Mouse (Mus musculus): Measurements from ENCODE around the gene Olfr1290. TPM values are rescaled to one million over a fixed set of nuclear protein-coding genes. Genes with fewer than 3 reads are reported as not detected.

The Olfr1290 gene
- not detected in 2 replicates for polyA plus RNA-seq (2016; fragmentation: Nextera tagmentation; extraction: Ambion mirVana)

- no peak within 1 kb of the TSS for H3K9ac ChIP-seq (replicated peaks)
- no peak for ATAC-seq (ENCODE audit: low FRiP score, low read depth)
- WGBS: 86% methylated on average over 5 of the region's 5 CpGs
- H3K4me2 ChIP-seq (replicated peaks): no peak within 1 kb of the TSS
- H3K27me3 ChIP-seq: no peaks in the 10 kb centered on the region
- H3K27ac ChIP-seq (replicated peaks): no peak within 1 kb of the TSS
- no peaks in the 10 kb centered on the region for H3K36me3 ChIP-seq
- H3K9me3 ChIP-seq: no peaks in the 10 kb centered on the region
- H3K4me1 ChIP-seq: no peaks in the 10 kb centered on the region
- H3K4me3 ChIP-seq: no peak within 1 kb of the TSS
Measured at GRCm38 (mm10) chr2:111493729-111494128, at the start of gene Olfr1290. TSS of gene Olfr1290 (minus strand) at chr2:111493829.

GRCm38 (mm10) chr2:111540191-111540590, 46.6 kb upstream of the Olfr1290 start, which contains the start of gene Olfr1294:
TSS of gene Olfr1294 (minus strand) at chr2:111540291.
- Histone ChIP-seq H3K4me3 (no peak within 1 kb of the TSS), H3K4me2 (replicated peaks) (no peak within 1 kb of the TSS), H3K36me3 (no peaks in the 10 kb centered on the region), H3K9ac (replicated peaks) (no peak within 1 kb of the TSS), H3K27ac (replicated peaks) (no peak within 1 kb of the TSS), H3K27me3 (no peaks in the 10 kb centered on the region), H3K9me3 (no peaks in the 10 kb centered on the region), H3K4me1 (no peaks in the 10 kb centered on the region)
- 57% methylated on average over 1 of the region's 1 CpGs for WGBS
- ATAC-seq (ENCODE audit: low FRiP score, low read depth): no peak

- no peak within 1 kb of the TSS for H3K9ac ChIP-seq (replicated peaks)
- no peak within 1 kb of the TSS for H3K4me3 ChIP-seq
- 0 out of 2 replicates have a peak, but pooled peaks cover 3% of the 10 kb centered on the region for H3K9me3 ChIP-seq
- WGBS: 98% methylated on average over 1 of the region's 1 CpGs
- H3K36me3 ChIP-seq: no peaks in the 10 kb centered on the region
- H3K4me1 ChIP-seq: no peaks in the 10 kb centered on the region
- no peak for ATAC-seq (ENCODE audit: low FRiP score, low read depth)
- no peak within 1 kb of the TSS for H3K27ac ChIP-seq (replicated peaks)
- no peak within 1 kb of the TSS for H3K4me2 ChIP-seq (replicated peaks)
- no peaks in the 10 kb centered on the region for H3K27me3 ChIP-seq
Measured at GRCm38 (mm10) chr2:111524903-111525302, 31.3 kb upstream of the Olfr1290 start, which contains the start of gene Olfr1293-ps. TSS of gene Olfr1293-ps (plus strand) at chr2:111525203.

- no peak for ATAC-seq (ENCODE audit: low FRiP score, low read depth)
- Histone ChIP-seq H3K27ac (replicated peaks) (no peak overlapping the region), H3K4me3 (no peak overlapping the region), H3K9ac (replicated peaks) (no peak overlapping the region), H3K9me3 (0 out of 2 replicates have a peak, but pooled peaks cover 8% of the 10 kb centered on the region), H3K36me3 (no peaks in the 10 kb centered on the region), H3K4me1 (no peaks in the 10 kb centered on the region), H3K27me3 (no peaks in the 10 kb centered on the region), H3K4me2 (replicated peaks) (no peak overlapping the region)
- 88% methylated on average over 10 of the region's 10 CpGs for WGBS
Measured at GRCm38 (mm10) chr2:111517451-111517850, 23.8 kb upstream of the Olfr1290 start.

- Histone ChIP-seq H3K9ac (replicated peaks) (no peak within 1 kb of the TSS), H3K4me2 (replicated peaks) (no peak within 1 kb of the TSS), H3K9me3 (no peaks in the 10 kb centered on the region), H3K4me1 (no peaks in the 10 kb centered on the region), H3K27me3 (no peaks in the 10 kb centered on the region), H3K36me3 (no peaks in the 10 kb centered on the region), H3K4me3 (no peak within 1 kb of the TSS), H3K27ac (replicated peaks) (no peak within 1 kb of the TSS)
- WGBS: 90% methylated on average over 3 of the region's 3 CpGs
- no peak for ATAC-seq (ENCODE audit: low FRiP score, low read depth)
Measured at GRCm38 (mm10) chr2:111496880-111497279, 3.3 kb upstream of the Olfr1290 start, which contains the start of gene Olfr1291-ps1. TSS of gene Olfr1291-ps1 (plus strand) at chr2:111497180.

DNA sequence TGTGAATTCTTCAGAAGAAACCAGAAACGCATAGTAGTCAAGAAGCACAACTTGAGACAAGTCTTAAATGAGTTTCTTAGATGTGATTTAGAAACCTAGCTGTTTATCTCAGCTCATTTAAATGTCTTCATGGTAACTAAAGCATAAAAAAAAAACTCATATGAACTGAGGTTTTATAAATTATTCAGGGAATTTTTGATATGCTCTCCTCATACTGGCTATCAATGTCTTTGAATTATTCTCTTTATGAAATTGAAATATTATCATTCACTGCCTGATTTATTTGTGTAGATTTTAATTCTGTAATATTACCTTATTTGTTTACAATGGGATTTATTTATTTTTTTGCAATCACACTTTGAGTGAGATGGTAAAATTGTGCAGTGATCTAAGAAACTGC, 13.1 kb downstream of the Olfr1290 start, which contains the start of gene Olfr1289:
TSS of gene Olfr1289 (plus strand) at position 301 of the 400 bp plus-strand sequence.
- 88% methylated on average over 1 of the region's 1 CpGs for WGBS

GRCm38 (mm10) chr2:111473801-111474200, 19.8 kb downstream of the Olfr1290 start, which contains the start of gene Olfr1288:
TSS of gene Olfr1288 (plus strand) at chr2:111474101.
- Histone ChIP-seq H3K4me1 (no peaks in the 10 kb centered on the region), H3K27ac (replicated peaks) (no peak within 1 kb of the TSS), H3K4me2 (replicated peaks) (no peak within 1 kb of the TSS), H3K4me3 (no peak within 1 kb of the TSS), H3K9me3 (no peaks in the 10 kb centered on the region), H3K27me3 (no peaks in the 10 kb centered on the region), H3K36me3 (no peaks in the 10 kb centered on the region), H3K9ac (replicated peaks) (no peak within 1 kb of the TSS)
- ATAC-seq (ENCODE audit: low FRiP score, low read depth): no peak
- WGBS: 89% methylated on average over 1 of the region's 1 CpGs

More for the DNA sequence above, 13.1 kb downstream of the Olfr1290 start, which contains the start of gene Olfr1289:
- Histone ChIP-seq H3K4me3 (no peak within 1 kb of the TSS), H3K27me3 (no peaks in the 10 kb centered on the region), H3K4me2 (replicated peaks) (no peak within 1 kb of the TSS), H3K4me1 (no peaks in the 10 kb centered on the region), H3K9ac (replicated peaks) (no peak within 1 kb of the TSS), H3K9me3 (no peaks in the 10 kb centered on the region), H3K27ac (replicated peaks) (no peak within 1 kb of the TSS), H3K36me3 (no peaks in the 10 kb centered on the region)
- ATAC-seq (ENCODE audit: low FRiP score, low read depth): no peak

DNA sequence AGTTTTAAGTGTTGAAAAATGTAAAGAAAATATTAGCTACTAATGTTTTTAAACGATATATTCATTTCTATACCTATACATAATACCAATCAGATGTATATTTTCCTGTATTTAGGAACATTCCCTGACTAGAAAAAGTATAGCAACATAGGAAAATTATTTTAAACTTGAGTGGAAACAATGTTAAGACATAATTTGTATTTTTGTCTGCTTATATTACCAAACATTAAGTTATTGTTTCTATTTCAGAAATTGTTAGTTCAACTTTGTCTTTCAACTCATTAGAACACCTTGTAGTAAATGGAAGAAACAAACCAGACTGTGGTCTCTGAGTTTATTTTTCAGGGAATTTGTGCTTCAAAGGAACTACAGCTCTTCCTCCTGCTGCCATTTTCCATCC, 44.8 kb downstream of the Olfr1290 start, which contains the start of gene Olfr1287:
TSS of gene Olfr1287 (plus strand) at position 301 of the 400 bp plus-strand sequence.
- no peak within 1 kb of the TSS for H3K4me3 ChIP-seq
- no peak within 1 kb of the TSS for H3K4me2 ChIP-seq (replicated peaks)
- no peak within 1 kb of the TSS for H3K9ac ChIP-seq (replicated peaks)
- H3K4me1 ChIP-seq: no peaks in the 10 kb centered on the region
- ATAC-seq (ENCODE audit: low FRiP score, low read depth): no peak
- H3K9me3 ChIP-seq: no peaks in the 10 kb centered on the region
- no peaks in the 10 kb centered on the region for H3K27me3 ChIP-seq
- no peak within 1 kb of the TSS for H3K27ac ChIP-seq (replicated peaks)
- 72% methylated on average over 1 of the region's 1 CpGs for WGBS
- no peaks in the 10 kb centered on the region for H3K36me3 ChIP-seq

Other genes with a start within 250 kb of the Olfr1290 start
- not detected in 2 replicates for gene Olfr1276, start 239.3 kb downstream of the Olfr1290 start, polyA plus RNA-seq (2016; fragmentation: Nextera tagmentation; extraction: Ambion mirVana)
- not detected in 2 replicates for gene Olfr1277, start 219.7 kb downstream of the Olfr1290 start, polyA plus RNA-seq (2016; fragmentation: Nextera tagmentation; extraction: Ambion mirVana)
- gene Olfr1278, start 203.7 kb downstream of the Olfr1290 start, polyA plus RNA-seq (2016; fragmentation: Nextera tagmentation; extraction: Ambion mirVana): not detected in 2 replicates
- not detected in 2 replicates for gene Olfr1279, start 193.2 kb downstream of the Olfr1290 start, polyA plus RNA-seq (2016; fragmentation: Nextera tagmentation; extraction: Ambion mirVana)
- not detected in 2 replicates for gene Olfr1280, start 179.8 kb downstream of the Olfr1290 start, polyA plus RNA-seq (2016; fragmentation: Nextera tagmentation; extraction: Ambion mirVana)
- gene Olfr1281, start 167.3 kb downstream of the Olfr1290 start, polyA plus RNA-seq (2016; fragmentation: Nextera tagmentation; extraction: Ambion mirVana): not detected in 2 replicates
- not detected in 2 replicates for gene Olfr1282, start 157.8 kb downstream of the Olfr1290 start, polyA plus RNA-seq (2016; fragmentation: Nextera tagmentation; extraction: Ambion mirVana)
- not detected in 2 replicates for gene Olfr1283, start 127.0 kb downstream of the Olfr1290 start, polyA plus RNA-seq (2016; fragmentation: Nextera tagmentation; extraction: Ambion mirVana)
- gene Olfr1284, start 118.3 kb downstream of the Olfr1290 start, polyA plus RNA-seq (2016; fragmentation: Nextera tagmentation; extraction: Ambion mirVana): not detected in 2 replicates
- gene Olfr1286, start 70.7 kb downstream of the Olfr1290 start, polyA plus RNA-seq (2016; fragmentation: Nextera tagmentation; extraction: Ambion mirVana): not detected in 2 replicates
- gene Olfr1287, start 44.7 kb downstream of the Olfr1290 start, polyA plus RNA-seq (2016; fragmentation: Nextera tagmentation; extraction: Ambion mirVana): not detected in 2 replicates
- not detected in 2 replicates for gene Olfr1288, start 19.7 kb downstream of the Olfr1290 start, polyA plus RNA-seq (2016; fragmentation: Nextera tagmentation; extraction: Ambion mirVana)
- not detected in 2 replicates for gene Olfr1289, start 13.0 kb downstream of the Olfr1290 start, polyA plus RNA-seq (2016; fragmentation: Nextera tagmentation; extraction: Ambion mirVana)
- gene Olfr1291-ps1, start 3.4 kb upstream of the Olfr1290 start, polyA plus RNA-seq (2016; fragmentation: Nextera tagmentation; extraction: Ambion mirVana): not detected in 2 replicates
- gene Olfr1293-ps, start 31.4 kb upstream of the Olfr1290 start, polyA plus RNA-seq (2016; fragmentation: Nextera tagmentation; extraction: Ambion mirVana): not detected in 2 replicates
- not detected in 2 replicates for gene Olfr1294, start 46.5 kb upstream of the Olfr1290 start, polyA plus RNA-seq (2016; fragmentation: Nextera tagmentation; extraction: Ambion mirVana)
- gene Olfr1295, start 75.9 kb upstream of the Olfr1290 start, polyA plus RNA-seq (2016; fragmentation: Nextera tagmentation; extraction: Ambion mirVana): not detected in 2 replicates
- gene Olfr1297, start 132.7 kb upstream of the Olfr1290 start, polyA plus RNA-seq (2016; fragmentation: Nextera tagmentation; extraction: Ambion mirVana): not detected in 2 replicates
- not detected in 2 replicates for gene Olfr1298, start 155.4 kb upstream of the Olfr1290 start, polyA plus RNA-seq (2016; fragmentation: Nextera tagmentation; extraction: Ambion mirVana)
- gene Olfr1299, start 167.6 kb upstream of the Olfr1290 start, polyA plus RNA-seq (2016; fragmentation: Nextera tagmentation; extraction: Ambion mirVana): not detected in 2 replicates

All from midbrain, embryonic 12.5 days (tissue).